Mouse (Mus musculus): Measurements from ENCODE around the gene Zfp536. TPM values are rescaled to one million over a fixed set of nuclear protein-coding genes. Genes with fewer than 3 reads are reported as not detected.

Zfp536 gene
- polyA plus RNA-seq (2014; fragmentation: Nextera tagmentation; extraction: Ambion mirVana), result 2.4 and 2.8 TPM in 2 replicates

DNA sequence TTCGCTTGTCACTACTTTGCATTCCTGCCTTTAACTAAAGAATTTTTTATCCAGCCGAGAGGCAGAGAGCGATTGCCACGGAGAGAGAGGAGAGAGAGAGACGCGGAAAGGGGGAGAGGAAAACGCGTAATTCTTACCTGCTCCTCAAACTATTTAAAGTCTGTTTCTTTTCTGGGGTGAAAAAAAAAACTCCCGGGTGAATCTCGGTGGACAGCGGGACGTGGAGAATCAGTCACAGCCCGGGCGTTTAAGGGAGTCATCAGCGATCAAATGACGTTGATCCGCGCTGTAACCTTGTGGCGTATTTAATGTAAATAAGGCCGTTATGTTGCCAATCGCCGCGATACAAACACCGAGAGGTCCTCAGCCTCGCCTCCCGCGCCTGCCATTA lies at the start of gene Zfp536:
Gene Zfp536 (minus strand): TSS at position 330 of the 391 bp plus-strand sequence.
- H3K9me3 ChIP-seq (replicated peaks; ENCODE audit: control insufficient read depth, low read length), result no peaks in the 10 kb centered on the region
- no peaks in the 10 kb centered on the region for H3K4me1 ChIP-seq (ENCODE audit: control insufficient read depth, insufficient read depth, low read length)
- H3K27ac ChIP-seq (ENCODE audit: low read depth, low read length), result no peak within 1 kb of the TSS
- ATAC-seq (replicated peaks; ENCODE audit: insufficient number of reproducible peaks, low FRiP score, low TSS enrichment), result no peak
- peaks cover 65% of the 10 kb centered on the region for H3K27me3 ChIP-seq (ENCODE audit: control insufficient read depth, insufficient read depth, low read length)
- peak within 1 kb of the TSS; percentile 96 for H3K4me2 ChIP-seq
- H3K9ac ChIP-seq (ENCODE audit: low read depth, low read length), result peak within 1 kb of the TSS; percentile 75
- peak within 1 kb of the TSS; percentile 63 for H3K4me3 ChIP-seq (ENCODE audit: low read depth, low read length)
- no peaks in the 10 kb centered on the region for H3K36me3 ChIP-seq (ENCODE audit: control insufficient read depth, insufficient read depth, low read length)
- WGBS (ENCODE audit: insufficient replicate concordance), result under 1% methylated on average over 27 of the region's 27 CpGs

DNA sequence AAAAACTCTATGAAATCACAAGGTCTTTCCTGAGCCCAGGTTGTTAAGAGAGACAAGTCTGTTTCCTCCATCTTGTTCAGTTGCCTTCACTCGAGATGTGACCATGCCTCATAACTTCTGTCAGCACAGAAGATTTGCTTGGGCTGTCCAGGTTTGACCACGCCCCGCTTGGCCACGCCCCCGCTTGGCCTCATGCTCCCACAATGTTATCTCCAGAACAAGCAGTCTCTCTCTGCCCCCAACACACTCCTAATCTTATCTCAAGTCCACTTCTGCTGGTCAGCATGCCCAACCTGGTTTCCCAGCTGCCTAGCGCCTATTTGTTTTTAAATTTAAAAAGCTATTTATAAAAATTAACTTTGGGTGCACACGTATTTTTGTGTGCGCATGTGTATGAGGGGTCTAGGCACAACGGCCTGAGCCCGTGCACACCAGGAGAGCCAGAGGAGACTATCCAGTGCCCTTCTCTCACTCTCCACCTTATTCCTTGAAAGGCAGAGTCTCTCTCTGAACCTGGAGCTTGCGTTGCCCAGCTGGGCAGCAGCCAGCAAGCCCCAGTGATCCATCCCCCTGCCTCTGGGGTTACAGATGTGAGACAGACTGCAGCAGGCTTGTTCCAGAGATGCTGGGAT lies 47.3 kb upstream of the Zfp536 start:
- Histone ChIP-seq H3K4me2 (0 out of 2 replicates have a peak overlapping the region, but pooled peaks have one; percentile 4), H3K27me3 (ENCODE audit: control insufficient read depth, insufficient read depth, low read length) (no peaks in the 10 kb centered on the region), H3K4me1 (ENCODE audit: control insufficient read depth, insufficient read depth, low read length) (0 out of 2 replicates have a peak, but pooled peaks cover 4% of the 10 kb centered on the region), H3K9ac (ENCODE audit: low read depth, low read length) (no peak overlapping the region), H3K4me3 (ENCODE audit: low read depth, low read length) (no peak overlapping the region), H3K36me3 (ENCODE audit: control insufficient read depth, insufficient read depth, low read length) (no peaks in the 10 kb centered on the region), H3K9me3 (replicated peaks; ENCODE audit: control insufficient read depth, low read length) (no peaks in the 10 kb centered on the region), H3K27ac (ENCODE audit: low read depth, low read length) (peak overlapping the region; percentile 70)
- WGBS (ENCODE audit: insufficient replicate concordance), result 43% methylated on average over 11 of the region's 11 CpGs
- ATAC-seq (replicated peaks; ENCODE audit: insufficient number of reproducible peaks, low FRiP score, low TSS enrichment), result peak; percentile 93

DNA sequence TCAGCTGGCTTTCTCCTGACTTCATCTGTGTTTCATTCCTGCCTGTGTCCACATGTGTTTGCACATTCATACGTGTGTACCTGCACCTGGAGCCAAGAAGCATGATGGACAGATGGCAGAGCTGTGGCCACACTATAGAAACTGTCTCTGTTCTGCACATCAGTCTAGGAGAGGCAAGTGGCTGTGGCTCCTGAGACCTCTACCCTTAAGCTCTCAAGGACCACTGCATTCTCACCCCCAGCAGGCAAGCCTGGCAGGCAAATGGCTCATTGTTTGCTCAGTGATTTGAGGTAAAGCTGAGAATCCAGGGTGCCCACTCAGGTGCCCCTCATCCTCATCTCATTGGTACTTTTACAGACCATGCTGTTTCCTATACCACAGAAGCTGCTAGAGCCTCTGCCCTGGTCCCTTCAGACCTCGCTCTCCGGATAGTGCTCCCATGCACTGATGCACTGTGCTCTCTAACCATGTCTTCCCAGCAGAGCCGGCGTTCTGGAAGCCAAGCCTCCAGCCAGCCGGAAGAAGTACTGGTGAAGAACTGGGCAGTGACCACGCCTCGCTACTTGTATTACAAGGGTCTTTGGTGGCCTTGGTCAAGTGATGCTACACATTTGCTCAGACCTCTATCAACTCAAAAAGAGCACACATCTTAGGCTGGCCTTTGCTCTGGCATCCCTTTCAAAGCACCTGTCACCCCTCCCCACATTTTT lies 45.3 kb upstream of the Zfp536 start:
- ATAC-seq (replicated peaks; ENCODE audit: insufficient number of reproducible peaks, low FRiP score, low TSS enrichment), result no peak
- H3K9ac ChIP-seq (ENCODE audit: low read depth, low read length), result no peak overlapping the region
- H3K4me1 ChIP-seq (ENCODE audit: control insufficient read depth, insufficient read depth, low read length), result 0 out of 2 replicates have a peak, but pooled peaks cover 4% of the 10 kb centered on the region
- no peak overlapping the region for H3K4me2 ChIP-seq
- no peaks in the 10 kb centered on the region for H3K9me3 ChIP-seq (replicated peaks; ENCODE audit: control insufficient read depth, low read length)
- WGBS (ENCODE audit: insufficient replicate concordance), result 89% methylated on average over 8 of the region's 8 CpGs
- H3K27ac ChIP-seq (ENCODE audit: low read depth, low read length), result no peak overlapping the region
- no peak overlapping the region for H3K4me3 ChIP-seq (ENCODE audit: low read depth, low read length)
- no peaks in the 10 kb centered on the region for H3K27me3 ChIP-seq (ENCODE audit: control insufficient read depth, insufficient read depth, low read length)
- no peaks in the 10 kb centered on the region for H3K36me3 ChIP-seq (ENCODE audit: control insufficient read depth, insufficient read depth, low read length)

GRCm38 (mm10) chr7:37816901-37817300 lies 43.5 kb upstream of the Zfp536 start:
- 81% methylated on average over 7 of the region's 7 CpGs for WGBS (ENCODE audit: insufficient replicate concordance)
- Histone ChIP-seq H3K9ac (ENCODE audit: low read depth, low read length) (no peak overlapping the region), H3K4me2 (no peak overlapping the region), H3K4me3 (ENCODE audit: low read depth, low read length) (no peak overlapping the region), H3K9me3 (replicated peaks; ENCODE audit: control insufficient read depth, low read length) (no peaks in the 10 kb centered on the region), H3K27me3 (ENCODE audit: control insufficient read depth, insufficient read depth, low read length) (no peaks in the 10 kb centered on the region), H3K4me1 (ENCODE audit: control insufficient read depth, insufficient read depth, low read length) (0 out of 2 replicates have a peak, but pooled peaks cover 4% of the 10 kb centered on the region), H3K27ac (ENCODE audit: low read depth, low read length) (no peak overlapping the region), H3K36me3 (ENCODE audit: control insufficient read depth, insufficient read depth, low read length) (no peaks in the 10 kb centered on the region)
- ATAC-seq (replicated peaks; ENCODE audit: insufficient number of reproducible peaks, low FRiP score, low TSS enrichment), result no peak

GRCm38 (mm10) chr7:37814844-37815406 lies 41.5 kb upstream of the Zfp536 start:
- Histone ChIP-seq H3K9me3 (replicated peaks; ENCODE audit: control insufficient read depth, low read length) (no peaks in the 10 kb centered on the region), H3K36me3 (ENCODE audit: control insufficient read depth, insufficient read depth, low read length) (no peaks in the 10 kb centered on the region), H3K27ac (ENCODE audit: low read depth, low read length) (no peak overlapping the region), H3K4me3 (ENCODE audit: low read depth, low read length) (no peak overlapping the region), H3K27me3 (ENCODE audit: control insufficient read depth, insufficient read depth, low read length) (no peaks in the 10 kb centered on the region), H3K9ac (ENCODE audit: low read depth, low read length) (no peak overlapping the region), H3K4me1 (ENCODE audit: control insufficient read depth, insufficient read depth, low read length) (no peaks in the 10 kb centered on the region), H3K4me2 (no peak overlapping the region)
- 45% methylated on average over 8 of the region's 8 CpGs for WGBS (ENCODE audit: insufficient replicate concordance)
- no peak for ATAC-seq (replicated peaks; ENCODE audit: insufficient number of reproducible peaks, low FRiP score, low TSS enrichment)

DNA sequence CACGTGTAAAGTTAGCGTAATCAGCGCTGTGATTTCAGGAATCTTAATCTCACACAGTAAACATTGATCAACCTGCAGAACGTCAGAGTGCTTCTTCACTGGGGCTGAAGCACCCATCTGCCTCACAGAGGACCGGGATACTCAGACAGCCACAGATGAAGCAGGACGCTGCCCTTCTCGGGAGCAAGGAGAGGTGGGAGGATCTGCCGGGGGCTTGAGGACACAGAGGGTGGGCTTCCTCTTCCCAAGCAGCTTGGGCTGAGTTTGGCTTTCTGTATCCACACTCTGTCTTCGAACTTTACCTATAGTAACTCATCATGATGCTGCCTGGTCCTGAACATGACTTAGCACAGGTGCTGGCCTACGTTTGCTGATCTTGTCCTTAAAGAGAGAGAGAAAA lies 40.2 kb upstream of the Zfp536 start:
- no peak overlapping the region for H3K4me2 ChIP-seq
- no peak overlapping the region for H3K27ac ChIP-seq (ENCODE audit: low read depth, low read length)
- no peaks in the 10 kb centered on the region for H3K9me3 ChIP-seq (replicated peaks; ENCODE audit: control insufficient read depth, low read length)
- 69% methylated on average over 10 of the region's 10 CpGs for WGBS (ENCODE audit: insufficient replicate concordance)
- H3K36me3 ChIP-seq (ENCODE audit: control insufficient read depth, insufficient read depth, low read length), result no peaks in the 10 kb centered on the region
- no peak overlapping the region for H3K9ac ChIP-seq (ENCODE audit: low read depth, low read length)
- no peaks in the 10 kb centered on the region for H3K4me1 ChIP-seq (ENCODE audit: control insufficient read depth, insufficient read depth, low read length)
- no peaks in the 10 kb centered on the region for H3K27me3 ChIP-seq (ENCODE audit: control insufficient read depth, insufficient read depth, low read length)
- no peak overlapping the region for H3K4me3 ChIP-seq (ENCODE audit: low read depth, low read length)
- ATAC-seq (replicated peaks; ENCODE audit: insufficient number of reproducible peaks, low FRiP score, low TSS enrichment), result no peak

DNA sequence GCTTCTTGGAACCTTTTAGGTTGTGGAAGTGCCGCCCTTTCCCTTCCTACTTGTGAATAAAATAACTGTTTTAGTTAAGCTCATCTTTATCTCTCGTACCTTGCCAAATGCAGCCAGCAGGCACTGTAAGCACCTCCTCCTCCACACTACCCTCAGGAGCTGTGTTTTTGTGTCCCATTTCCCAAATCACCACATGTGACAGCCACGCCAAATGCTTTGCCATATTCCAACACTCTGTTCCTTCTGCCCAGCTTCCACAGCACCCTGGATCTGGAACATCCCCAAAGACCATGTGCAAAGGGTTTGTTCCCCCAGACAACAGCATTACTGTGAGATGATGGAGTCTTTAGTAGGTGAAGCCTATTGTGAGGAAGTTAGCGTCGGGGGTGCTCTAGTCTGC lies 36.5 kb upstream of the Zfp536 start:
- Histone ChIP-seq H3K4me3 (ENCODE audit: low read depth, low read length) (no peak overlapping the region), H3K27ac (ENCODE audit: low read depth, low read length) (no peak overlapping the region), H3K36me3 (ENCODE audit: control insufficient read depth, insufficient read depth, low read length) (no peaks in the 10 kb centered on the region), H3K4me2 (no peak overlapping the region), H3K27me3 (ENCODE audit: control insufficient read depth, insufficient read depth, low read length) (no peaks in the 10 kb centered on the region), H3K4me1 (ENCODE audit: control insufficient read depth, insufficient read depth, low read length) (no peaks in the 10 kb centered on the region), H3K9ac (ENCODE audit: low read depth, low read length) (no peak overlapping the region), H3K9me3 (replicated peaks; ENCODE audit: control insufficient read depth, low read length) (no peaks in the 10 kb centered on the region)
- WGBS (ENCODE audit: insufficient replicate concordance), result 81% methylated on average over 5 of the region's 5 CpGs
- no peak for ATAC-seq (replicated peaks; ENCODE audit: insufficient number of reproducible peaks, low FRiP score, low TSS enrichment)

GRCm38 (mm10) chr7:37809001-37809400 lies 35.6 kb upstream of the Zfp536 start:
- Histone ChIP-seq H3K4me2 (no peak overlapping the region), H3K27me3 (ENCODE audit: control insufficient read depth, insufficient read depth, low read length) (no peaks in the 10 kb centered on the region), H3K4me3 (ENCODE audit: low read depth, low read length) (no peak overlapping the region), H3K4me1 (ENCODE audit: control insufficient read depth, insufficient read depth, low read length) (no peaks in the 10 kb centered on the region), H3K9ac (ENCODE audit: low read depth, low read length) (no peak overlapping the region), H3K27ac (ENCODE audit: low read depth, low read length) (no peak overlapping the region), H3K9me3 (replicated peaks; ENCODE audit: control insufficient read depth, low read length) (no peaks in the 10 kb centered on the region), H3K36me3 (ENCODE audit: control insufficient read depth, insufficient read depth, low read length) (no peaks in the 10 kb centered on the region)
- WGBS (ENCODE audit: insufficient replicate concordance), result 81% methylated on average over 4 of the region's 4 CpGs
- no peak for ATAC-seq (replicated peaks; ENCODE audit: insufficient number of reproducible peaks, low FRiP score, low TSS enrichment)
